Mouse (Mus musculus) intestine, embryonic 14.5 days (tissue): ENCODE results near the gene Hcrt. TPM values are rescaled to one million over a fixed set of nuclear protein-coding genes. Genes with fewer than 3 reads are reported as not detected.
A peak's percentile ranks its signal among the peaks of the same experiment; 100 is the strongest.

ENCODE experiments used
- ATAC-seq: fragments of 200-750 bp; cut with Nextera tagmentation; replicated peaks from 2 replicates; pipeline ENCODE4 v1.8.0; 2017; ENCODE audit warnings: low read depth, moderate number of reproducible peaks, moderate TSS enrichment, moderate library complexity; ENCODE audit not compliant: low FRiP score, low TSS enrichment
- DNase-seq: peaks from one replicate; pipeline ENCODE4 v3.0.0-alpha.2; 2018; ENCODE audit warnings: low spot score
- H3K27ac ChIP-seq: fragments of 300-500 bp; sonication (generic); 2 replicates; pipeline ENCODE4 v1.5.1; 2014; ENCODE audit warnings: low read depth, mild to moderate bottlenecking, control low read depth
- H3K27me3 ChIP-seq: fragments of 300-500 bp; sonication (generic); replicated peaks from 2 replicates; pipeline ENCODE4 v1.6.1; 2014; ENCODE audit warnings: low read length, control low read depth; ENCODE audit not compliant: control insufficient read depth, insufficient read depth
- H3K36me3 ChIP-seq: fragments of 300-500 bp; sonication (generic); 2 replicates; pipeline ENCODE4 v1.6.1; 2014; ENCODE audit warnings: low read length, control low read depth; ENCODE audit not compliant: control insufficient read depth, insufficient read depth
- H3K4me1 ChIP-seq: fragments of 300-500 bp; sonication (generic); replicated peaks from 2 replicates; pipeline ENCODE4 v1.6.1; 2014; ENCODE audit warnings: low read length, control low read depth, mixed read lengths; ENCODE audit not compliant: control insufficient read depth, insufficient read depth
- H3K4me2 ChIP-seq: fragments of 300-500 bp; sonication (generic); 2 replicates; pipeline ENCODE4 v1.6.1; 2014; ENCODE audit warnings: low read length
- H3K4me3 ChIP-seq: fragments of 300-500 bp; sonication (generic); 2 replicates; pipeline ENCODE4 v1.5.1; 2014; ENCODE audit warnings: low read depth, low read length, control low read depth, mixed read lengths
- H3K9ac ChIP-seq: fragments of 300-500 bp; sonication (generic); 2 replicates; pipeline ENCODE4 v1.6.1; 2014; ENCODE audit warnings: mild to moderate bottlenecking, low read length
- H3K9me3 ChIP-seq: fragments of 300-500 bp; sonication (generic); 2 replicates; pipeline ENCODE4 v1.6.1; 2016; ENCODE audit warnings: low read length, control low read depth; ENCODE audit not compliant: control insufficient read depth
- WGBS: fragments of 180-500 bp; shearing (Covaris S2); extraction: QIAGEN DNeasy Blood & Tissue Kit; methylation state at CpG from one replicate; pipeline ENCODE4 v1.1.7; 2014; 5-methylcytosine and 5-hydroxymethylcytosine counted together
- polyA plus RNA-seq: library from polyadenylated mRNA; unstranded; fragments of >200 nt; fragmentation: Nextera tagmentation; extraction: Ambion mirVana; gene quantifications from 2 replicates; pipeline ENCODE4 v1.2.1, GENCODE M21; 2014

Gene Hcrt
- polyA plus RNA-seq, 1 experiment from 2014 or later = not detected

GRCm38 (mm10) chr11:100759611-100760233, 3.0 kb downstream of the Hcrt start, which contains the start of gene Kcnh4:
Gene Kcnh4 (minus strand): TSS chr11:100759942.
- H3K27ac ChIP-seq = no peak within 1 kb of the TSS
- H3K4me1 ChIP-seq = peaks cover 10% of the 10 kb centered on the region
- H3K4me2 ChIP-seq = peak within 1 kb of the TSS; percentile 47
- 1% methylated on average over 50 of the region's 51 CpGs for WGBS
- H3K36me3 ChIP-seq = no peaks in the 10 kb centered on the region
- H3K9me3 ChIP-seq = no peaks in the 10 kb centered on the region
- ATAC-seq = no peak; the same call in 1 of the 2 replicates
- peaks cover 40% of the 10 kb centered on the region for H3K27me3 ChIP-seq
- H3K4me3 ChIP-seq = peak within 1 kb of the TSS; percentile 27
- H3K9ac ChIP-seq = no peak within 1 kb of the TSS
- no peak for DNase-seq

- H3K4me2 ChIP-seq = peak overlapping the region; percentile 47
- no peak overlapping the region for H3K9ac ChIP-seq
- H3K27me3 ChIP-seq = peaks cover 40% of the 10 kb centered on the region
- DNase-seq (peak; percentile 86), ATAC-seq (no peak)
- H3K4me3 ChIP-seq = peak overlapping the region; percentile 27; the same call in 1 of the 2 replicates
- peaks cover 10% of the 10 kb centered on the region for H3K4me1 ChIP-seq
- no peak overlapping the region for H3K27ac ChIP-seq
- 3% methylated on average over 35 of the region's 35 CpGs for WGBS
- no peaks in the 10 kb centered on the region for H3K9me3 ChIP-seq
- no peaks in the 10 kb centered on the region for H3K36me3 ChIP-seq
Observed at GRCm38 (mm10) chr11:100758707-100759610, 3.8 kb downstream of the Hcrt start.

GRCm38 (mm10) chr11:100757566-100757965, 5.2 kb downstream of the Hcrt start:
- no peak for ATAC-seq
- WGBS = 84% methylated on average over 12 of the region's 12 CpGs
- H3K4me1 ChIP-seq = peaks cover 10% of the 10 kb centered on the region
- DNase-seq = no peak
- no peak overlapping the region for H3K4me3 ChIP-seq
- no peak overlapping the region for H3K27ac ChIP-seq
- no peaks in the 10 kb centered on the region for H3K36me3 ChIP-seq
- no peaks in the 10 kb centered on the region for H3K9me3 ChIP-seq
- H3K4me2 ChIP-seq = no peak overlapping the region
- peaks cover 37% of the 10 kb centered on the region for H3K27me3 ChIP-seq
- no peak overlapping the region for H3K9ac ChIP-seq

GRCm38 (mm10) chr11:100756476-100756875, 6.3 kb downstream of the Hcrt start:
- no peaks in the 10 kb centered on the region for H3K36me3 ChIP-seq
- no peaks in the 10 kb centered on the region for H3K9me3 ChIP-seq
- no peak overlapping the region for H3K4me2 ChIP-seq
- no peak overlapping the region for H3K9ac ChIP-seq
- no peak overlapping the region for H3K27ac ChIP-seq
- DNase-seq (no peak), ATAC-seq (no peak)
- H3K4me1 ChIP-seq = peaks cover 10% of the 10 kb centered on the region
- 71% methylated on average over 6 of the region's 6 CpGs for WGBS
- no peak overlapping the region for H3K4me3 ChIP-seq
- H3K27me3 ChIP-seq = peaks cover 37% of the 10 kb centered on the region

GRCm38 (mm10) chr11:100754693-100755057, 8.1 kb downstream of the Hcrt start:
- no peak overlapping the region for H3K9ac ChIP-seq
- ATAC-seq = no peak
- H3K9me3 ChIP-seq = no peaks in the 10 kb centered on the region
- peaks cover 25% of the 10 kb centered on the region for H3K27me3 ChIP-seq
- H3K36me3 ChIP-seq = no peaks in the 10 kb centered on the region
- H3K4me1 ChIP-seq = peaks cover 8% of the 10 kb centered on the region
- no peak overlapping the region for H3K27ac ChIP-seq
- no peak overlapping the region for H3K4me3 ChIP-seq
- 82% methylated on average over 3 of the region's 3 CpGs for WGBS
- no peak for DNase-seq
- H3K4me2 ChIP-seq = no peak overlapping the region

GRCm38 (mm10) chr11:100754021-100754692, 8.6 kb downstream of the Hcrt start:
- no peak overlapping the region for H3K27ac ChIP-seq
- H3K4me1 ChIP-seq = peaks cover 3% of the 10 kb centered on the region; the same call in 1 of the 2 replicates
- DNase-seq (no peak), ATAC-seq (no peak)
- WGBS = 85% methylated on average over 12 of the region's 12 CpGs
- H3K4me3 ChIP-seq = no peak overlapping the region
- no peaks in the 10 kb centered on the region for H3K36me3 ChIP-seq
- H3K4me2 ChIP-seq = no peak overlapping the region
- no peaks in the 10 kb centered on the region for H3K9me3 ChIP-seq
- H3K27me3 ChIP-seq = peaks cover 24% of the 10 kb centered on the region
- no peak overlapping the region for H3K9ac ChIP-seq

- Histone ChIP-seq H3K4me3 (no peak overlapping the region), H3K9ac (no peak overlapping the region), H3K4me2 (no peak overlapping the region), H3K9me3 (no peaks in the 10 kb centered on the region), H3K27ac (no peak overlapping the region), H3K4me1 (no peaks in the 10 kb centered on the region), H3K27me3 (peaks cover 14% of the 10 kb centered on the region; the same call in 1 of the 2 replicates), H3K36me3 (no peaks in the 10 kb centered on the region)
- WGBS = 25% methylated on average over 9 of the region's 10 CpGs
- DNase-seq = no peak
- ATAC-seq = no peak
Observed at GRCm38 (mm10) chr11:100752294-100752693, 10.4 kb downstream of the Hcrt start.

- peaks cover 14% of the 10 kb centered on the region; the same call in 1 of the 2 replicates for H3K27me3 ChIP-seq
- H3K36me3 ChIP-seq = no peaks in the 10 kb centered on the region
- no peaks in the 10 kb centered on the region for H3K4me1 ChIP-seq
- no peak overlapping the region for H3K27ac ChIP-seq
- 90% methylated on average over 16 of the region's 16 CpGs for WGBS
- DNase-seq (no peak), ATAC-seq (no peak)
- H3K9ac ChIP-seq = no peak overlapping the region
- H3K9me3 ChIP-seq = no peaks in the 10 kb centered on the region
- no peak overlapping the region for H3K4me3 ChIP-seq
- H3K4me2 ChIP-seq = no peak overlapping the region
Observed at GRCm38 (mm10) chr11:100750127-100750526, 12.6 kb downstream of the Hcrt start.
